Mouse (Mus musculus): ENCODE measurements around the gene Rsad1. TPM values are rescaled to one million over a fixed set of nuclear protein-coding genes. Genes with fewer than 3 reads are reported as not detected.

Gene Rsad1
- 1 to 10 TPM; 4.7 to 6.0 TPM for total RNA-seq (2021)
- long read RNA-seq, experiment 1, full-length matches to known transcripts = 1 of 4 reads
- long read RNA-seq, experiment 1, partial matches to known transcripts = 2 of 4 reads
- long read RNA-seq, experiment 1, other reads (novel, unspliced or antisense) = 1 of 4 reads
- long read RNA-seq, experiment 2, full-length matches to known transcripts = 2 of 5 reads
- long read RNA-seq, experiment 2, partial matches to known transcripts = 1 of 5 reads
- long read RNA-seq, experiment 2, other reads (novel, unspliced or antisense) = 2 of 5 reads

DNA sequence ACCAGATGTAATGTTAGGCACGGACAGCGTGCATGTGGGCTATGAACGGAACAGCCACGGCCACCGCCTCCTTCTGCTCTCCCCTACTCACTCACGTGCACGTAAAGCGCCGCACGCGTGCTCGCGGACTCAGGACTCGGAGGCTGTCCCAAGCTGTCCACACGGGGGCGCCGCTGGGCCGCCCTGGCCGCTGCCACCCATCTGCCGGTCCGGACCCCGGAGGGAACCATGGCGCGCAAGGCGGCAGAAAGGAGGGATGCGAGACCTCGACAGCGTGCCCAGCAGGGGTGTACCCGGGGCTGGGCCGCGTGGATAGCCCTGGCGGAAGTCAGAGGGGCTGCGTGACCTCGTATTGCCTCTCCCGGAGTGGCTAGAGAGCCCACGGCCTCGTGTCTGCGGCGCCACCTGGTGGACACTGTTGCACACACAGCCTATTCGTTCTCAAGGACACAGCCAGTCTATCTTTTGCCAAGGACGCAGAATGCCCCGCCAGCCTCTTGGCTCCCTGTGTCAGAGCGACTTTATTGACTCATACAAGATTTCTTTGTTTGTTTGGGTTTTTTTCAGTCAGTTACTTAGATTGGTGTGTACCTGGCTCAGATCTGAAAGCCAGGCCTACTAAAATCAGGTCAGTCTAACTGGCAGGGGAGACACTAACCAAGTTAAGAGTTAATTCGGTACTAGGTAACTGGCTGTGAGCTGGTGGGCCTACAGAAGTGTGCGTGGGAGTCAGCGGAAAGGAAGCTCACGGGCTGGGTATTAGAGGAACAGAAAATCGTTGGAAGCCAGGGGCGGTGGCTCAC, at the start of gene Rsad1:
Gene Rsad1 (minus strand): TSS at position 368 of the 803 bp plus-strand sequence.
- peak; percentile 87 to 95 for DNase-seq (ENCODE audit: low spot score in 2 of 2)

DNA sequence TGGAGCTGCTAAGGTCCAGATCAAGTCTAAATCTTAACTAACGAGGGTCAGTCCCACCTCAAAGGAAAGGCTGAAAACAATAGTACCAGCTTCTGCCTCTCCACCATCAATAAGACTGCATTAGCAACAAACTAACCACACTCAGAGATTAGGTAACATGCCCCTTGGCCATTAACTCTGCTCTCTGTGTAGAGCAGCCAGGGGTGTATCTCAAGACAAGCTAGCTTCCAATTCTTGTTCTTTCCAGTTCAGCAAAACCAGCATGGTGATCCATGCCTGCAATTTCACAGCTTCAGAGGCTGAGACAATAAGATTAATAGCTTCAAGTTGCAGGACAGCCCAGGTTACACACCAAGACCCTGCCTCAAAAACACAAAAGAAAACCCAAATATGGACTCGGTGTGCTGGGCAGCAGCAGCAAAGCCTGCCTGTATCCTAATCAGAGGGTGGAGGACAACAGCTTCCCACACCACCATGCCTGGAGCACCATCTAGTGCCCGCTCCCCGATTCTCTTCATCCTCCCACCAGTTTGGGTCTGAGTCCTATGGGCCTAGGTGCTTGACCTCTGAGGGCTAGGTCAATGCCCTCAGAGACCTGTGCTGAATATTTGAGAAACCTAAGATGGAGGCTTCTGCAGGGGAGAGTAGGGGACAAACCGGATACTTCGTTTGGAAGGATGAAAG, 49.5 kb upstream of the Rsad1 start:
- no peak for DNase-seq (ENCODE audit: low spot score in 2 of 2)

DNA sequence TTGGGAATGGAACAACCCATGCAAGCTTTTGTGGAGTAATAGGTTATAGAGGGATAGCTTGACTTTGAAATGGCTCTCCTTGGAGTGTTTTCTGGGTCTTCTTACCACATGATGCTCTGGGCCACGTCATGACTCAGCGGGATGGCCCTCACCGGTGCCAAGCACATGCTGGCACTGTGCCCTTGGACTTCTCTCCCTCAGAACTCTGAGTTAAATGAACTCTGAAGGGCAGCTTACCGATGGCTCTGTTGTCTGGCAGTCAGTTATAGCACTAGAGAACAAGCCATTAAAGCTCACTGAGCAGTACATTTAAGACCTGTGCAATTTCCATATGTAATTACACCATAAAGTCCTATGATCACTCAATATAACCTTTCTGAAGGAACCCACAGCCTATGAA, 48.3 kb upstream of the Rsad1 start:
- DNase-seq (ENCODE audit: low spot score in 2 of 2) = no peak

DNA sequence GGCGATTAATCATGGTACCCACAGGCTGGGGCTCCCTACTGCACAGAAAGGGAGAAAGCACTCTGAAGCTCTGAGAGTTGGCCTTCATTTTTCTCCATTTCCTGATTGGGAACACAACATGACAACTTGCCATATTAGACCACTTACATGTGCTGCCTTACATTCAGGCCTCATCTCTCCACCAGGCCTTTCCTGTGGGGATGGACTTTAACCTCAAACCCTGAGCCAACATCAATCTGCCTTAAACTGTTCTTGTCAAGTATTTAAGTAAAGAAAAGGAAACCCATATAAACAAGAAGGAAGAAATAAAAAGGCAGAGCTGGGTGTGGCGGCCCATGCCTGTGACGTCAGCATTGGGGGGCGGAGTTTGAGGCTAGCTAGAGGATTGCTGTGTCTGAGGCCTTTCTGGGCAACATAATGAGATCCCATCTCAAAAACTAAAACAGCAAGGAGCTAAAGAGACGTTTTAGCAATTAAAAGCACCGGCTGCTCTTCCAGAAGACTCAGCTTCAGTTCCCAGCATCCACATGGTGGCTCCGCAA, 47.3 kb upstream of the Rsad1 start:
- no peak for DNase-seq (ENCODE audit: low spot score in 2 of 2)

DNA sequence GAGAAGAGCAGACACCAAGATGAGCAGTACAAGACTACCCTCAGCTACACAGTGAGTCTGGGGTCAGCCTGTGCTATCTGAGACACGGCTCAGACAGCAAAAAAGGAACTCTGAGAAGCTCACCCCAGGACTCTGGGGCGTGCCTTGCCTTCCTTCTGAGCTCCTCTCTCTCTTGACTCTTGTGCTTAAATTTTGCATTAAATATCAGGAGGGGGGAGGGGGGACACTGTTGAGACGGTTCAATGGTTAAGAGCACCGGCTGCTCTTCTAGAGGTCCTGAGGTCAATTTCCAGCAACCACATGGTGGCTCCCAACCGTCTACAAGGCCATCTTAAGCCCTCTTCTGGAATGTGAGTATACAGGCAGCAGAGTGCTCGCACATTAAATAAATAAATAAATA, 38.5 kb upstream of the Rsad1 start:
- DNase-seq (ENCODE audit: low spot score in 2 of 2) = no peak

DNA sequence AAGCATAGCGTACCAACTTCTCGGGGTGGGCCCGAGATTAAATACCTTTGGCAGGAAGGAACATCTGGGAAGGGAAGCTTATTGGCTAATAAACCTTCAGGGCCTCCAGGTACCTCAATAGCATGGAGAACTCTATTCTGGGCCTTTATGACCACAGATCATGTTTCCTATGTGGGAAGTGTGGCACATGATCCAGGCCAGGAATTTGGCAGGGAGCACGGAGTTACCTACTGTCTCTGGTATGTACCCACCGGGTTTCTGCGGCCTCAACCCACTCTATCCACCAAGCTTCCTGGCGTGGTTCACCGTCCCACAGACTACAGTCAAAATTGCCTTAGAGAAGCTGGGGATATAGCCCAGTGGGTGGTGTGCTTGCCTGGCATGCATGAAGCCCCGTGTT, 36.0 kb upstream of the Rsad1 start:
- no peak for DNase-seq (ENCODE audit: low spot score in 2 of 2)

DNA sequence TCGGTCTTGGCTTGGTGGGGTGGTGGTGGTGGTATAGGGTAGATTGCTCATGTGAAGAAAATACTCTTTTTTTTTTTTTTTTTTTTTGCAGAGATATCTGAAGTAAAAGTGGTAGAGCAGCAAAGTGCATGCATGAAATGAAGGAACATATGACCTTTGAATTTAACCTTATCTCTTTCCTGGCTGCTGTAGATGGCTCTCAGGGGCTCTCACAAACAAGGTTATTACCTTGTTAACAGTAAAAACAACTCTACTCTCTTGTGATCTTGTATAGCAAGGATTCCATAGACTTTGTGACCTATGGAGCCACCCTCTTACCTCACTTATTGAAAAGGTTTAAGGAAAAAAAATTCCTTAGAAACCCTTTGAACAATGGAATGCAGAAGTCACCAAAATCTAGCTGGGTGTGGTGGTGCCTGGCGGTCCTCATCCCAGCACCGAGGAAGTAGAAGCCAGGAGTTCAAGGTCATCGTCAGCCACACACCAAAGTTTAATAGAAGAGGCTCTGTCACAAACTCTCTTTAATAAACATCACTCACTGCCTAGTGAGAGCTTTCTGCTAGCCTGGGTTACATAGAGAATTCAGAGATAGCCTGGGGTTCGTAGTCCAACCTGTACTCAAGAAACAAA, 31.2 kb upstream of the Rsad1 start:
- DNase-seq (ENCODE audit: low spot score in 2 of 2) = no peak

DNA sequence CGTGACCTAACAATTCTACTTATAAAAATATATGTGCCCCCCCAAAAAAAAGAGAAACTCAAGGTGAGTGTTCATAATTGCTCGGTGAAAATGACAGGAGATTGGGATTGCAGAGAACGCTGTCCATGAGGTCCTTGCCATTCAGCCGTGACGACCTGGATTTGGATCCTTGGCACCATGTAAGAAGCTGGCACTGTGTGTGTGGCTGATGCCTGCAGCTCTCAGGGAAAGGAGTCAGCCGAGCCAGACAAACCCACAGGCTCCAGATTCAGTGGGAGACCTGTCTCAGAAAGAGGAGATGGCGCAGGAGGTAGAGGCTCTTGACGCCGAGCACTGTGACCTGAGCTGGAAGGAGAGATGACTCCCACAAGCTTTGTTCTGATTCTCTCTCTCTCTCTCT, 27.3 kb upstream of the Rsad1 start:
- DNase-seq (ENCODE audit: low spot score in 2 of 2) = no peak

DNA sequence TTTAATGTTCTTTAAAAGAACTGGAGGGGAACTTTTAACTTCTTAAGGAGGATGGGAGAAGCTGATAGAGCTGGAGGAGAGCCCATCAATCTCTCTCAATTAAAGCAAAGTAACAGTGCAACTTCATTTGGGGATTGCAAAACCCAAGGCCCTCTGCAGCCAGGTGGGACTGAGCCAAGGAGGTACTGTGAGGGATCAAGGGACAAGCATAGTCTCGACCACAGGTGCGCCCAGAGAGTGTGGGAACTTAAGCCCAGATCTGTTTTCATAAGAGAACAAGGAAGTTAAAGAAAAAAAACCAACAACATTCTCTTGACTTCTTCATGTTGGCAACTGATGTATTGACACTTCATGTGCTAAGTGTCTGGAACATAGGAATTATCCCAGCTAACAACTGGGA, 26.0 kb upstream of the Rsad1 start:
- DNase-seq (ENCODE audit: low spot score in 2 of 2) = no peak

DNA sequence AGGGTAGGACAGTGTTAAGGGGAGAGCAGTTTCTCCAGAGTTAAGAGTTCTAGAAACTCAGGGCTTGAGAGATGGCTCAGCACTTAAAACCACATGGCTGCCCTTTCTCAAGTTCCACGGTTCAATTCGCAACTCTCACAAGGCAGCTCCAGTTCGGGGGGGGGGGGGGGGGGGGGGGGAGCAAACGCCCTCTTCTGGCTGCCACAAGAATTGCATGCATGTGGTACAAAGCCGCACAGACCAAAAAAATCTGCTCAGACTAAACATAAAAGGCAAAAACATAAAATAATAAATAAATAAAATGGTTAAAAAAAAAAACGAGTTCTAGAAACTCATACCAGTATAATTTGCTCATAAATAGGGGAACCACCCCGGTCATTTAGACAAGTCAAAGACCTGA, 25.5 kb upstream of the Rsad1 start:
- no peak for DNase-seq (ENCODE audit: low spot score in 2 of 2)

DNA sequence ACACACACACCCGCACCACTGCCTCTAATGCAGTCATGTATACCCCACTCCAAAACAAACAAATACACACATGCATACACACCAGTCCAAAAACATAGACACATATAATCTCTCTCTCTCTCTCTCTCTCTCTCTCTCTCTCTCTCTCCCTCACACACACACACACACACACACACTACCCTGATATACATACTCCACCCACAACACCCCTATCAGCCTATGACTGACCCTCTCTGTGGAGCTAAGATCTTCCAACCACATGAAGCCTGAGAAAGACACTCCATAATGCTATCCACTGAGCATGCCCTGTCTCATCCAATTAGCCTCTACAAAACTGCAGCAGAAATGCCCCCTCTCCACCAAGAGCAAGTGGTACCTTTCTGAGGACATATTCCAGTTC, 22.8 kb upstream of the Rsad1 start:
- DNase-seq (ENCODE audit: low spot score in 2 of 2) = no peak

DNA sequence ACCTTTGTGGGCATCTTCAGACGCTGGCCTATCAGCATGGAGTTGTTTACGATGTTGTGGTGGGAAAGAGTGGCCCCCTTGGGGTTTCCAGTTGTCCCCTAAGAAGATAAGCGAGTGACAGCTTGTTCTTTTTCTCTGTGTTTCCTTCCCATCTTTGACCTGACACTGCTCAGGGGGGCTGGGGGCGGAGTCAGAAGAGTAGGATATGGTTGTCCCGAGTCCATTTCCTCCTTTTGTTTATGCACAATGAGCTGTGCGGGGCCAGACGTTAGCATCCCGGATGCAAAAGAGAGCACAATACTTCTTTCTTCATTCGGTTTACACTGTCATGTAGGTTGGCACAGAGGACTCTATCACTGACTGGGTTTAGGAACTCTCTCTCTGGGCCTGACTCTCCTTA, 21.6 kb upstream of the Rsad1 start:
- no peak for DNase-seq (ENCODE audit: low spot score in 2 of 2)

DNA sequence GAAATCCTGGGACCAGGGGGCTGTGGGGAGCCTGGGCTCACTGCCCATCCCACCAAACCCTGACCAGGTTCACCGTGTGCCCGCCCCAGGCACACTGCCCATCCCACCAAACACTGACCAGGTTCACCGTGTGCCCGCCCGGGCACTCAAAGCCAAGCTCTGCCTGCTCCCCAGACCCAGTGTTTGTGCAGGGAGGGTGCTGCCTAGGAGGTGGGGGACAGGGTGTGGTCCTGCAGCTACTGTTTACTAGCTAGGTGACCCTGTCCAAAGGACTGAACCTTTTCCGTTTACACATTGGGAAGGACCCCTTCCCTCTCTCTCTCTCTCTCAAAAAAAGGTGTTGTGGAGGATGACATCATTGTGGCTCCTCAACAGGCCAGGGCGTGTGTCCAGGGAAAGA, 18.3 kb upstream of the Rsad1 start:
- DNase-seq (ENCODE audit: low spot score in 2 of 2) = no peak

DNA sequence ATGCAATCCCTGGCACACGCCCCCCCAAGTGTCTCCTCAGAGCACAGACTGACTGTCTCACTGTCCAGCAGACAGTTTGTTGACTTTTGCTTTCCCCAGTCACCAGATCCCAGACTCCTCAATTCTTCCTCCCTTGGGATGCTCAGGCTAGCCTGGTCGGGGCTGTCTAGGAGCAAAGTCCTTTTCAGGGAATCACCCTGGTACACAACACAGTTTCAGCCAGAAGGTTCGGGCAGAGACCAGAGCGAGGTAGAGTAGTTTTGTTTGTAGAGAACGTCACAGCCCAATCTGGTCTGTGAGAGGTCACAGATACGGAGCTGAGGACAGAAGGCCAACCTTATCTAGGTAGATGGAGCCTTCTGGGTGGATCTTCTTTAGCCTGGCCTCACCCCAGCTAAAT, 17.5 kb upstream of the Rsad1 start:
- no peak for DNase-seq (ENCODE audit: low spot score in 2 of 2)

DNA sequence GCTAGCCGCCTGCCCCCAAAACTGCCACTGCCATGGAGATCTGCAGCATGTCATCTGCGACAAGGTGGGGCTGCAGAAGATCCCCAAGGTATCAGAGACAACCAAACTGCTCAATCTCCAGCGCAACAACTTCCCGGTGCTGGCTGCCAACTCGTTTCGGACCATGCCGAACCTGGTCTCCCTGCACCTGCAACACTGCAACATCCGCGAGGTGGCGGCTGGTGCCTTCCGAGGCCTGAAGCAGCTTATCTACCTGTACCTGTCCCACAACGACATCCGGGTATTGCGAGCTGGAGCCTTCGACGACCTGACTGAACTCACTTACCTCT, 16.1 kb upstream of the Rsad1 start:
- no peak for DNase-seq (ENCODE audit: low spot score in 2 of 2)

DNA sequence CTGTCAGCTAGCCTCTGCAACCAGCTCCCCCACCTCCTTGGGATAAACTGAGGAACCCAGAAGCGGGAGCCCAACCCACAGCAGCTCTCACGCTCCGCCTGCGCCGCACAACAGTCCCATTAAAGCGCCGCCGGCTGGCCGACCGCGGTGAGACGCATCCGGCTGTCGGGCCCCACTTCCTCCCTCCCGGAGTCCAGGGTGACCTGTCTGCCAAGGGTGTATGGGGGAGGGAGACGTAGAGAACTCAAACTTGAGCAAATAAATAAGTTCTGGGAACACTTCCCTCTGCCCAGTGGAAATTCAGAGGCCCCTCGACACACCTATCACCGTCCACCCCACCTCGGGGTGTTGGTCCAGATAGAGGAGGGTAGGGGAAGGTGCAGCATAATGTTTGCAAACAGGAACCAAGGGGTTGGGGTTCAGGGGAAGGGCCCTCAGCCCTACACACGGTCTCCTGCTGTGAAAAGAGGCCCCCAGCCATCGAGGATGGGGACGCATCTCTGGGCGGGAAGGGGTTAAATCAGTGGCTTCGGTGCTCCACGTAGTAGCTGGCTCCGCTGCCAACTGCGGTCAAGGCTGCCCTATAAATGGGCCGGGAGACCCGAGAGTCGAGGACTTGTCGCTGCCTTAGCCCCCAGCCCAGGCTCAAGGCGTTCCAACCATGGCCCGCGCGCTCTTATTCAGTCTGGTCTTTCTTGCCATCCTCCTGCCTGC, 15.5 kb upstream of the Rsad1 start, which contains the start of gene Chad:
Gene Chad (plus strand): TSS at position 611 of the 714 bp plus-strand sequence.
- peak in 1 of 2 experiments; percentile 52 for DNase-seq (ENCODE audit: low spot score in 2 of 2)

DNA sequence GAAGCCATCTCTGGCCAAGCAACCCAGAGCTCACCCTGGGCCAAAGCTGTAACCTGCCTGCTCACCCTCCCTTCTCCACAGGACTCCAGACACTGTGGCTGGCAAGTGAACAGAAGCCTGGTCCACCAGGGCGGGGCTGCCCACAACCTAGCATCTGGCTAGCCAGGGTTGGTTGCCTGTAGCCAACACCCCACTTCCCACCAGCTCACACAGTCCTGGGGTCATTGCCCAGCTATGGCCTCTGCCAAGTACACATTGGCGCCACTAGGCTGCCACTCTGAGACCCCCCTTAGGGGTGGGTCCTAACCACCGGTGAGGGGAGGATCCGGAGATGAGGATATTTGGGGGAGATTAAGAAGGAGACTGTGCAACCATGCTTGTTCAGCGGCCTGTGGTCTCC, 14.8 kb upstream of the Rsad1 start:
- DNase-seq (ENCODE audit: low spot score in 2 of 2) = no peak

DNA sequence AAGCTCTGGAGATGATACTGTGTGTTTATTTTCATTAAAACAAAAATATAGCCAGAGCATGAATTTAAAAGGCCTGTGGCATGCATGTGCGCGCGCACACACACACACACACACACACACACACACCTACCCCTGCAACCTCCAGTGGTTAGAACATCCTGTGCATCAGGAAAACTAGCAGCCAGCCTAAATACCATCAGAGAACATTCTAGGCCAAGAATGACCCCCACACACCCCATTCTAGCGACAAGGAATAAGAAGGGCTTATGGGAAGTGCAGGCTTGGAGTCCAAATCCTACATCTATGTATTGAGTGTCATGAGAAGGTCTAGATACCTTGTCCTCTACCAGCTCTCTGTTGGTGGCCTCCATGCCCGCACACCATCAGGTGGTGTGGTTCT, 14.3 kb upstream of the Rsad1 start:
- DNase-seq (ENCODE audit: low spot score in 2 of 2) = no peak

DNA sequence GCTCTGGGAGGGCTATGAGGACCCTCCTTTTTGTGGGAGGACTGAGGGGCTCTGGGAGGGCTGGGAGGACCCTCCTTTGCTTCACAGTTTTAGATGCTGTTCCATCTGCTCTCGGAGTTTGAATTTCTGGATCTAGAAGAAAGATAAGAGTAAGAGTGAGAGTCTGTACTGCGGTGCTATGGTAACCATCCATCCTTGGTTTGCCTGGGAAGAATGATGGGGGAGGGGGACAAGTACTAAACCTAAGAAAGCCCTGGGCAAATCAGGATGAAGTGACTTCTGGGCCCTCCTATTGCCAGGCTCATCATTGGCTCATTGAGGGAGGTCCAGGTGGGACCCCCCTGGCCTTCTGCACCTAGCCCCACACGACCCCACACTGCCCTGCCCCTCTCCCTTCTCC, 9.2 kb upstream of the Rsad1 start:
- no peak for DNase-seq (ENCODE audit: low spot score in 2 of 2)

DNA sequence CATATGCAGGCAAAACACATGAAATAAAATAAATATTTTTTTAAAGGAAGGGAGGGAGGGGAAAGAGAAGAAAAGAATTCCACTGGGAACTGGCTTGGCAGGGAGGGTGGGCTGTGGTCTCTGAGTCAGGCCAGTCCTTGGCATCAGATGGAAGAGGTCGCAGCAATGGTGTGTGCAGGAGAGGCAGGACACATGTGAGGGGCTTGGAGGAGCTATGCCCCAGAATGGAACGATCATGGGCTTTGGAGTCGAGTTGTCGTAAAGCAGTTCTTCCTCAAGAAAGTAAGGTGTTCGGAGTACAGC, 1.3 kb upstream of the Rsad1 start:
- no peak for DNase-seq (ENCODE audit: low spot score in 2 of 2)
